Mouse (Mus musculus): ENCODE measurements around the gene Pcif1. TPM values are rescaled to one million over a fixed set of nuclear protein-coding genes. Genes with fewer than 3 reads are reported as not detected.

Gene Pcif1
- polyA plus RNA-seq, 1 experiment from 2014 or later = 60.0 TPM

- H3K27ac ChIP-seq (ENCODE audit: low read depth, low read length) = peak overlapping the region; percentile 14; the same call in 1 of the 2 replicates
- H3K27me3 ChIP-seq (ENCODE audit: control insufficient read depth, insufficient read depth, low read length) = peaks cover 28% of the 10 kb centered on the region
- peak overlapping the region; percentile 52 for H3K4me2 ChIP-seq (replicated peaks; ENCODE audit: low read depth, low read length)
- no peaks in the 10 kb centered on the region for H3K36me3 ChIP-seq (ENCODE audit: control insufficient read depth, insufficient read depth, low read length)
- no peaks in the 10 kb centered on the region for H3K9me3 ChIP-seq (ENCODE audit: control insufficient read depth, low read length)
- H3K4me1 ChIP-seq (replicated peaks; ENCODE audit: control insufficient read depth, insufficient read depth, low read length) = peaks cover 7% of the 10 kb centered on the region; the same call in 1 of the 2 replicates
- peak overlapping the region; percentile 26 for H3K4me3 ChIP-seq (ENCODE audit: low read depth, low read length)
- 3% methylated on average over 39 of the region's 39 CpGs for WGBS
- ATAC-seq (ENCODE audit: low FRiP score) = peak; percentile 90
- H3K9ac ChIP-seq (ENCODE audit: low read depth, low read length) = peak overlapping the region; percentile 33
- peak; percentile 65 for DNase-seq (ENCODE audit: low spot score)
These were observed 59.3 kb downstream of the Pcif1 start for GRCm38 (mm10) chr2:164938146-164939091.

GRCm38 (mm10) chr2:164939106-164939505 lies 60.0 kb downstream of the Pcif1 start:
- H3K4me1 ChIP-seq (replicated peaks; ENCODE audit: control insufficient read depth, insufficient read depth, low read length) = peaks cover 7% of the 10 kb centered on the region; the same call in 1 of the 2 replicates
- no peaks in the 10 kb centered on the region for H3K9me3 ChIP-seq (ENCODE audit: control insufficient read depth, low read length)
- ATAC-seq (ENCODE audit: low FRiP score) (peak; percentile 60; the same call in 1 of the 2 replicates), DNase-seq (ENCODE audit: low spot score) (peak; percentile 41)
- 1% methylated on average over 11 of the region's 11 CpGs for WGBS
- H3K36me3 ChIP-seq (ENCODE audit: control insufficient read depth, insufficient read depth, low read length) = no peaks in the 10 kb centered on the region
- peak overlapping the region; percentile 28 for H3K9ac ChIP-seq (ENCODE audit: low read depth, low read length)
- H3K4me2 ChIP-seq (replicated peaks; ENCODE audit: low read depth, low read length) = peak overlapping the region; percentile 52
- H3K4me3 ChIP-seq (ENCODE audit: low read depth, low read length) = peak overlapping the region; percentile 26
- H3K27ac ChIP-seq (ENCODE audit: low read depth, low read length) = 0 out of 2 replicates have a peak overlapping the region, but pooled peaks have one; percentile 14
- peaks cover 28% of the 10 kb centered on the region for H3K27me3 ChIP-seq (ENCODE audit: control insufficient read depth, insufficient read depth, low read length)

GRCm38 (mm10) chr2:164940140-164940830 lies 61.2 kb downstream of the Pcif1 start, which contains the start of gene Mmp9:
TSS of gene Mmp9 (plus strand) at chr2:164940780.
- no peak within 1 kb of the TSS for H3K4me3 ChIP-seq (ENCODE audit: low read depth, low read length)
- H3K4me2 ChIP-seq (replicated peaks; ENCODE audit: low read depth, low read length) = no peak within 1 kb of the TSS
- ATAC-seq (ENCODE audit: low FRiP score) (no peak; the same call in 1 of the 2 replicates), DNase-seq (ENCODE audit: low spot score) (no peak)
- no peaks in the 10 kb centered on the region for H3K36me3 ChIP-seq (ENCODE audit: control insufficient read depth, insufficient read depth, low read length)
- H3K27ac ChIP-seq (ENCODE audit: low read depth, low read length) = no peak within 1 kb of the TSS
- H3K4me1 ChIP-seq (replicated peaks; ENCODE audit: control insufficient read depth, insufficient read depth, low read length) = peaks cover 7% of the 10 kb centered on the region; the same call in 1 of the 2 replicates
- 23% methylated on average over 10 of the region's 10 CpGs for WGBS
- no peak within 1 kb of the TSS for H3K9ac ChIP-seq (ENCODE audit: low read depth, low read length)
- H3K9me3 ChIP-seq (ENCODE audit: control insufficient read depth, low read length) = no peaks in the 10 kb centered on the region
- H3K27me3 ChIP-seq (ENCODE audit: control insufficient read depth, insufficient read depth, low read length) = peaks cover 28% of the 10 kb centered on the region

GRCm38 (mm10) chr2:164942692-164943290 lies 63.7 kb downstream of the Pcif1 start:
- Histone ChIP-seq H3K4me1 (replicated peaks; ENCODE audit: control insufficient read depth, insufficient read depth, low read length) (peaks cover 7% of the 10 kb centered on the region; the same call in 1 of the 2 replicates), H3K4me2 (replicated peaks; ENCODE audit: low read depth, low read length) (no peak overlapping the region), H3K27ac (ENCODE audit: low read depth, low read length) (no peak overlapping the region), H3K27me3 (ENCODE audit: control insufficient read depth, insufficient read depth, low read length) (peaks cover 33% of the 10 kb centered on the region), H3K9ac (ENCODE audit: low read depth, low read length) (no peak overlapping the region), H3K36me3 (ENCODE audit: control insufficient read depth, insufficient read depth, low read length) (no peaks in the 10 kb centered on the region), H3K9me3 (ENCODE audit: control insufficient read depth, low read length) (no peaks in the 10 kb centered on the region), H3K4me3 (ENCODE audit: low read depth, low read length) (no peak overlapping the region)
- no peak for DNase-seq (ENCODE audit: low spot score)
- 18% methylated on average over 5 of the region's 5 CpGs for WGBS
- no peak for ATAC-seq (ENCODE audit: low FRiP score)

Other genes starting within 250 kb of the Pcif1 start
- gene Wfdc16, start 240.5 kb upstream of the Pcif1 start, polyA plus RNA-seq (2014; fragmentation: Nextera tagmentation; extraction: Ambion mirVana) = not detected in 2 replicates
- not detected in 2 replicates for gene Wfdc10, start 223.3 kb upstream of the Pcif1 start, polyA plus RNA-seq (2014; fragmentation: Nextera tagmentation; extraction: Ambion mirVana)
- gene Wfdc9, start 222.7 kb upstream of the Pcif1 start, polyA plus RNA-seq (2014; fragmentation: Nextera tagmentation; extraction: Ambion mirVana) = not detected in 2 replicates
- not detected in 2 replicates for gene Wfdc11, start 205.2 kb upstream of the Pcif1 start, polyA plus RNA-seq (2014; fragmentation: Nextera tagmentation; extraction: Ambion mirVana)
- 0.24 TPM in 1 of 2 replicates, not detected in the other for gene Wfdc13, start 194.2 kb upstream of the Pcif1 start, polyA plus RNA-seq (2014; fragmentation: Nextera tagmentation; extraction: Ambion mirVana)
- not detected in 2 replicates for gene Spint4, start 180.8 kb upstream of the Pcif1 start, polyA plus RNA-seq (2014; fragmentation: Nextera tagmentation; extraction: Ambion mirVana)
- not detected in 2 replicates for gene Spint5, start 164.0 kb upstream of the Pcif1 start, polyA plus RNA-seq (2014; fragmentation: Nextera tagmentation; extraction: Ambion mirVana)
- gene Wfdc3, start 133.4 kb upstream of the Pcif1 start, polyA plus RNA-seq (2014; fragmentation: Nextera tagmentation; extraction: Ambion mirVana) = 0.53 and 1.0 TPM in 2 replicates
- gene Dnttip1, start 133.3 kb upstream of the Pcif1 start, polyA plus RNA-seq (2014; fragmentation: Nextera tagmentation; extraction: Ambion mirVana) = 79.4 and 81.5 TPM in 2 replicates
- gene Ube2c, start 109.4 kb upstream of the Pcif1 start, polyA plus RNA-seq (2014; fragmentation: Nextera tagmentation; extraction: Ambion mirVana) = 498 and 520 TPM in 2 replicates
- 4.8 and 7.1 TPM in 2 replicates for gene Tnnc2, start 99.3 kb upstream of the Pcif1 start, polyA plus RNA-seq (2014; fragmentation: Nextera tagmentation; extraction: Ambion mirVana)
- 8.6 and 11.6 TPM in 2 replicates for gene Snx21, start 93.5 kb upstream of the Pcif1 start, polyA plus RNA-seq (2014; fragmentation: Nextera tagmentation; extraction: Ambion mirVana)
- gene Acot8, start 74.4 kb upstream of the Pcif1 start, polyA plus RNA-seq (2014; fragmentation: Nextera tagmentation; extraction: Ambion mirVana) = 11.9 and 12.8 TPM in 2 replicates
- 13.3 and 13.7 TPM in 2 replicates for gene Zswim3, start 74.2 kb upstream of the Pcif1 start, polyA plus RNA-seq (2014; fragmentation: Nextera tagmentation; extraction: Ambion mirVana)
- 22.9 and 23.0 TPM in 2 replicates for gene Zswim1, start 56.6 kb upstream of the Pcif1 start, polyA plus RNA-seq (2014; fragmentation: Nextera tagmentation; extraction: Ambion mirVana)
- not detected in 2 replicates for gene Spata25, start 50.8 kb upstream of the Pcif1 start, polyA plus RNA-seq (2014; fragmentation: Nextera tagmentation; extraction: Ambion mirVana)
- gene Ctsa, start 46.4 kb upstream of the Pcif1 start, polyA plus RNA-seq (2014; fragmentation: Nextera tagmentation; extraction: Ambion mirVana) = 85.7 and 92.0 TPM in 2 replicates
- gene Neurl2, start 45.8 kb upstream of the Pcif1 start, polyA plus RNA-seq (2014; fragmentation: Nextera tagmentation; extraction: Ambion mirVana) = 3.0 and 4.4 TPM in 2 replicates
- gene Pltp, start 21.6 kb upstream of the Pcif1 start, polyA plus RNA-seq (2014; fragmentation: Nextera tagmentation; extraction: Ambion mirVana) = 62.2 and 67.6 TPM in 2 replicates
- 8.6 and 8.8 TPM in 2 replicates for gene Zfp335, start 32.5 kb downstream of the Pcif1 start, polyA plus RNA-seq (2014; fragmentation: Nextera tagmentation; extraction: Ambion mirVana)
- 1.3 TPM in 2 replicates for gene Mmp9, start 61.5 kb downstream of the Pcif1 start, polyA plus RNA-seq (2014; fragmentation: Nextera tagmentation; extraction: Ambion mirVana)
- gene Slc12a5, start 81.5 kb downstream of the Pcif1 start, polyA plus RNA-seq (2014; fragmentation: Nextera tagmentation; extraction: Ambion mirVana) = 7.4 and 7.5 TPM in 2 replicates
- 79.0 and 79.5 TPM in 2 replicates for gene Ncoa5, start 155.6 kb downstream of the Pcif1 start, polyA plus RNA-seq (2014; fragmentation: Nextera tagmentation; extraction: Ambion mirVana)
- gene Cd40, start 176.3 kb downstream of the Pcif1 start, polyA plus RNA-seq (2014; fragmentation: Nextera tagmentation; extraction: Ambion mirVana) = 4.6 and 4.9 TPM in 2 replicates
- gene 1700025C18Rik, start 211.4 kb downstream of the Pcif1 start, polyA plus RNA-seq (2014; fragmentation: Nextera tagmentation; extraction: Ambion mirVana) = not detected in 2 replicates

All from hindbrain, embryonic 11.5 days (tissue).